ENCODE assay signal across 15 mouse cellular contexts in genomic region chr12:95641628-95642027, GRCm38 (mm10). TPM values are rescaled to one million over a fixed set of nuclear protein-coding genes. Genes with fewer than 3 reads are reported as not detected.
DNase-seq lines count a peak whose midpoint lies in the region; ATAC-seq lines count a peak whose summit lies in the region.
"Had no signal": no experiment of that assay in that cellular context is flagged by ENCODE, and none has a peak within 500 bp of the region (broad histone marks: within the 10 kb centered on the region; RNA-seq: fewer than 3 reads in every experiment).

No protein-coding gene starts in this region.

- H3K36me3 ChIP-seq in forebrain, embryonic 15.5 days = no peaks in the 10 kb centered on the region
- no peaks in the 10 kb centered on the region for H3K36me3 ChIP-seq in forebrain, embryonic 12.5 days (replicated peaks)
- H3K36me3 ChIP-seq in embryonic facial prominence, embryonic 14.5 days (ENCODE audit: control insufficient read depth, insufficient read depth, low read length) = no peaks in the 10 kb centered on the region
- H3K36me3 ChIP-seq: heart, embryonic 12.5 days; limb, embryonic 15.5 days had no signal

- no peak overlapping the region for H3K4me2 ChIP-seq in forebrain, embryonic 15.5 days (replicated peaks)
- no peak overlapping the region for H3K4me2 ChIP-seq in forebrain, embryonic 12.5 days
- no peak overlapping the region for H3K4me2 ChIP-seq in embryonic facial prominence, embryonic 14.5 days (ENCODE audit: low read depth, low read length)
- H3K4me2 ChIP-seq: heart, embryonic 12.5 days; limb, embryonic 15.5 days had no signal

- H3K27me3 ChIP-seq in forebrain, embryonic 15.5 days = no peaks in the 10 kb centered on the region
- H3K27me3 ChIP-seq in forebrain, embryonic 12.5 days = no peaks in the 10 kb centered on the region
- H3K27me3 ChIP-seq in embryonic facial prominence, embryonic 14.5 days (replicated peaks; ENCODE audit: control insufficient read depth, insufficient read depth, low read length) = no peaks in the 10 kb centered on the region
- H3K27me3 ChIP-seq: heart, embryonic 12.5 days; limb, embryonic 15.5 days had no signal

- no peaks in the 10 kb centered on the region for H3K9me3 ChIP-seq in forebrain, embryonic 15.5 days
- H3K9me3 ChIP-seq in forebrain, embryonic 12.5 days = no peaks in the 10 kb centered on the region
- H3K9me3 ChIP-seq in embryonic facial prominence, embryonic 14.5 days (ENCODE audit: control insufficient read depth, low read length) = no peaks in the 10 kb centered on the region
- H3K9me3 ChIP-seq: heart, embryonic 12.5 days; limb, embryonic 15.5 days had no signal

- H3K27ac ChIP-seq in forebrain, embryonic 15.5 days (replicated peaks) = 0 out of 2 replicates have a peak overlapping the region, but pooled peaks have one; percentile 6
- no peak overlapping the region for H3K27ac ChIP-seq in forebrain, embryonic 12.5 days
- H3K27ac ChIP-seq in embryonic facial prominence, embryonic 14.5 days (replicated peaks; ENCODE audit: low read depth, low read length) = no peak overlapping the region
- H3K27ac ChIP-seq: limb, embryonic 15.5 days had no signal

- H3K9ac ChIP-seq in forebrain, embryonic 15.5 days (replicated peaks) = no peak overlapping the region
- no peak overlapping the region for H3K9ac ChIP-seq in forebrain, embryonic 12.5 days
- no peak overlapping the region for H3K9ac ChIP-seq in embryonic facial prominence, embryonic 14.5 days (ENCODE audit: low read depth, low read length)
- H3K9ac ChIP-seq: heart, embryonic 12.5 days; limb, embryonic 15.5 days had no signal

- ATAC-seq in forebrain, embryonic 15.5 days (replicated peaks) = no peak
- ATAC-seq in forebrain, embryonic 12.5 days (ENCODE audit: low FRiP score) = no peak
- ATAC-seq in embryonic facial prominence, embryonic 14.5 days (ENCODE audit: low read depth) = no peak

- DNase-seq in kidney, postnatal 14 days = peak; percentile 1
- DNase-seq in kidney, postnatal 25 days = no peak
- peak; percentile 71 for DNase-seq in Muller cell, postnatal 12 days (ENCODE audit: inconsistent ontology term)
- peak; percentile 31 for DNase-seq in embryonic facial prominence, embryonic 14.5 days (ENCODE audit: low spot score)
- DNase-seq in frontal cortex, adult 2 months (ENCODE audit: extremely low spot score in 1 of 2, low spot score in 1 of 2) = no peak
- no peak for DNase-seq in urinary bladder, postnatal 14 days (ENCODE audit: low spot score)
- DNase-seq: adrenal gland, adult 8-10 months; cerebellum, adult 8-10 months; kidney, adult 11 months; lung, adult 18-20 months; thymus, postnatal 25 days had no signal

- no peaks in the 10 kb centered on the region for H3K4me1 ChIP-seq in forebrain, embryonic 15.5 days
- no peaks in the 10 kb centered on the region for H3K4me1 ChIP-seq in forebrain, embryonic 12.5 days
- H3K4me1 ChIP-seq in embryonic facial prominence, embryonic 14.5 days (ENCODE audit: control insufficient read depth, insufficient read depth, low read length) = no peaks in the 10 kb centered on the region
- H3K4me1 ChIP-seq: heart, embryonic 12.5 days; limb, embryonic 15.5 days had no signal

- H3K4me3 ChIP-seq in forebrain, embryonic 15.5 days = no peak overlapping the region
- H3K4me3 ChIP-seq in forebrain, embryonic 12.5 days (replicated peaks) = no peak overlapping the region
- no peak overlapping the region for H3K4me3 ChIP-seq in embryonic facial prominence, embryonic 14.5 days (ENCODE audit: low read depth, low read length)
- H3K4me3 ChIP-seq: heart, embryonic 12.5 days; limb, embryonic 15.5 days had no signal

RNA-seq across cellular contexts. Expression of gene Flrt2, which starts 50.4 kb away (rescaled TPM):
- polyA plus RNA-seq in forebrain, embryonic 15.5 days (2015; fragmentation: Nextera tagmentation; extraction: Ambion mirVana) = 36.3 and 37.5 TPM in 2 replicates
- polyA plus RNA-seq in forebrain, embryonic 12.5 days (2016; fragmentation: Nextera tagmentation; extraction: Ambion mirVana) = 26.0 and 29.6 TPM in 2 replicates
- 42.9 and 46.4 TPM in 2 replicates for polyA plus RNA-seq in embryonic facial prominence, embryonic 14.5 days (2014; fragmentation: Nextera tagmentation; extraction: Ambion mirVana)
- polyA plus RNA-seq in frontal cortex, adult 2 months (2012; rRNA removed) = 13.7 and 14.3 TPM in 2 replicates

Comparison
In these comparisons a context has a peak if more than half of its experiments do, and no peak if none do; other contexts are left out.
1. DNase-seq: peak in kidney, postnatal 14 days (single experiment), Muller cell, postnatal 12 days (single experiment) and embryonic facial prominence, embryonic 14.5 days (single experiment); none in kidney, postnatal 25 days (0 of 2), frontal cortex, adult 2 months (0 of 2) and urinary bladder, postnatal 14 days (single experiment).